Mouse (Mus musculus) CH12F3 (cell line): ENCODE data around the gene Aip.

Experiments used
- in situ Hi-C: fragments of 300-500 bp; cut with MboI; formaldehyde crosslinking; loops from 2 replicates; pipeline ENCODE4 v1.14.3; 2020; ENCODE audit warnings: low sequenced_read_pairs

Aip gene

DNA sequence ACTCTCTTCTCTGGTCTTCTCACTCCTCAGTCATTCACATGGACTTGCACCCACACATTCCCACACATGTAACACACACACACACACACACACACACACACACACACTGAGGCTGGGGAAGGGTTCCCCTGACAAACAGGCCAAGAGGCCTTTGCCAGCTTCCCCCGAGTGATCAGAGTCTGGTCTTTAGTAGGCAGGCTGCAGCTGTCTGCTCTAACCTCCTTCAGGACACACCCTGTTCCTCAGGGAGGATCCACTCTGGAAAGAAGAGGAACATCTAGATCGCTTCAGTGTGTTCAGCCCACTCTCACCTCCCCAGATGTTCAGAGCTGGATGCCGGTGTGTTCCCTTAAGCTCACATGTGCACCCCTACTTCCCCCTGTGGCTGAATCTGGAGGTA is 31.3 kb downstream of the Aip start:
- in situ Hi-C loops: no loop called here

DNA sequence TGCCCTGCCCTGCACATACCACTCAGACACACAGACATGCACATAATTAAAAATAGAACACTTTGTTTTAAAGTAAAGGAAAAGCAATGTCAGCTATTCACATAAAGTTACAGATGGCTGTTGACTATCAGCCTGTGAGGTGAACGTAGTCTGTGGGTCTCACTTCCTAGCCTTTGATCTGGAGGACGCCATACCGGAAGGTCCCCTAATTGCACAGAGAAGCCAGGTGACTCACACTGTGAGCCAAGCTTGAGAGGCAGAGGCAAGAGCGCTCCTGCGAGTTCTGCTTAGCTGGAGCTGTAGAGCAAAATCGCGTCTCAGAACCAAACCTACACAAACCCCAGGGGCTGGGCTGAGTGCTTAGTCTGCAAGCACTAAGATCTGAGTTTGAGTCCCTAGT is 31.9 kb downstream of the Aip start:
- in situ Hi-C loops: no loop called here

DNA sequence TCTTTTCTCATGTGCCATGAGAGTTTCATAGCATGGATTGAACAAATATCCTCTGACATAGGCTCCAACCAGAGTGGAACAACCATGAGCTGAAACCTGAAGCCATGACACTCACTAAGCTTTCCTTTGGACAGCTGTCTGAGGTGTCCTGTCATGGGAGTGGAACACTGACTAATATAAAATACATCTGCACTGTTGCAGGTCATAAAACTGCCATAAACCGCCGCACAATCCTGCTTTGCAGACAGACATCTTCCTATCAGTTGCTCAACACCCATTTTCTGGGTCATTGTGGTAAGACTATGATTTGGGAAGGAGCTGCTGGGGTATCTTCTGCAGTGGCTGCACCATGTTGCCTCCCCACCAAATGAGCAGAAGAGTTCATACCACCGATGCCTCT is 32.9 kb downstream of the Aip start:
- in situ Hi-C loops: no loop called here

- in situ Hi-C loops: no loop called here
These were observed 34.3 kb downstream of the Aip start for GRCm38 (mm10) chr19:4091383-4091782.

GRCm38 (mm10) chr19:4090446-4090845 is 35.2 kb downstream of the Aip start:
- in situ Hi-C loops: no loop called here

DNA sequence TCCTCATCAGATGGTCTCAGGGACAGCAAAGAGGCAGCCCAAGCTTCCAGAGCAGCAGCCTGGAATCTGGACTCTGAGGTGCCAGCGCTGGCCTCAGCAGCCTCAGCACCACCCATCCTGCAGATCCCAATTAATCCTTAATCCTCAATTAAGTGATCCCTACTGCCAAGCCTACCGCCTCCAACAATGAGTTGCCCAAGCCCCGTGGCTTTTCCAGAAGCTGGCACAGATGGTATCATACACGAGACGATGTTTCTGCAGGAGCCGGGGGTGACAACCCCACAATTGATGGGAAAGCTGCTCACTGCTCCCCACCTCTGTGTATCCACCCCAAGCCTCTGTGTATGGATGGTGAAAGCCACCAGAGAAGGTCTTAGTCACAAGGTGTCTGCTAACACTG is 36.5 kb downstream of the Aip start:
- in situ Hi-C loops: no loop called here

- in situ Hi-C loops: no loop called here
These were observed 37.5 kb downstream of the Aip start for GRCm38 (mm10) chr19:4088146-4088545.

DNA sequence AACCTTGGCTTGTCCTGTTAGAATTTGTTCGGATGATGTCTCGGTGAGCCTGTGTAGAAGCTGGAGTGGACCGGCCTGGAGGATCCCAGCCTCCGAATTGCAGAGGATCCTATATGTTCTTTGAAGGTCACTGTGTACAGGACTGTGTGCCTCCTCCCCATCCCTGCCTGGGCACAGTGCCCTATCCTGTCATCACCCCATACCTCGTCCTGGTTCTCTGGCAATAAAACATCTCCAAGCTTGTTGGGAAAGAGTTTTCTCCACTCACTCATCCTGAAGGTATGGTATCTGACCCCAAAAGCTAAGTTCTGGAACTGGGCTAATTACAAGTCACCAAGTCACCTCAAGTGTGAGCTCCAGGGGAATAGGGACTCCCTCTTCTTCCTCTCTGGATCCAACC is 38.6 kb downstream of the Aip start:
- in situ Hi-C loops: no loop called here

- in situ Hi-C loops: no loop called here
These were observed 39.5 kb downstream of the Aip start for GRCm38 (mm10) chr19:4086156-4086555.

- in situ Hi-C loops: no loop called here
These were observed 40.7 kb downstream of the Aip start for GRCm38 (mm10) chr19:4084984-4085383.

DNA sequence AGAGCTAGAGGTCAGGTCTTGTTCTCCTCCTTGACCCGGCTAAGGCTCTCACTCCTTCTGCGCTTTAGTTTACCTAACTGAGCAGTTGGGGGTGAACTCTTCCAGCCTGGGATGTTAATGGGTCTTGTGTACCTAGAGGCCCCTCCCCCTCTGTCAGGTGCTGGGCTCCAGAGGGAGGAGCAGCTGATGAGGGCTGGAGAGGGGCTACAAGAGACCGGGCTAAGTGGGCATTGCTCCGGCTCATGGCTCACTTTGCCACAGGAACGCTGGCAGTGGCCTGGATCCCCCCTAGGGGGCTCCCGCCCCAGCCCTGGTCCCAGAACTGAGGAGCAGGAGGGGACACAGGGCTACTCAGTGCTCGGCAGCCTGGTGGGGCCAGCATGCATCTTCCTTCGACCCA is 41.8 kb downstream of the Aip start:
- in situ Hi-C loops: no loop called here

- in situ Hi-C loops: no loop called here
These were observed 42.3 kb downstream of the Aip start for GRCm38 (mm10) chr19:4083316-4083715.

GRCm38 (mm10) chr19:4082219-4082965 is 43.3 kb downstream of the Aip start:
- in situ Hi-C loops: no loop called here

DNA sequence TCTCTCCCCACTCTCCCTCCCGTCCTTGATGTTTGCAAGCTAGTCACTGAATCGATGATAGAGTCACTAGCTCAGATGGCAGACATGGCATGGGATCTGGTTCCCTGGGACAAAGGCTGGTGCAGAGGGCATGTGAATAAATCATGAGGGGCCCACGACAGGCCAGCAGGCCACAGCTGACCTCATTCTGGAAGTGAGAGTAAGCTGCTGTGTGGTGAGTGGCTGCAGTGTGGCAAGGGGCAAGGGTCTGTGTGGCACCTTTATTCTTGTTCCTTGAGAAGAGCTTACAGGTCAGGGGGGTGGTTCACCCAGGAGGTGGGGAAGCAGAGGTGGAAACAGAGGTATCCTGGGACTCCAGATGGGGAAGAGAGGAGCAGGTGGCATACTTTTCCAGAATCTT is 44.3 kb downstream of the Aip start, which contains the start of gene Cabp2:
Cabp2 (plus strand) TSS at position 185 of the 400 bp plus-strand sequence.
- in situ Hi-C loops: no loop called here

DNA sequence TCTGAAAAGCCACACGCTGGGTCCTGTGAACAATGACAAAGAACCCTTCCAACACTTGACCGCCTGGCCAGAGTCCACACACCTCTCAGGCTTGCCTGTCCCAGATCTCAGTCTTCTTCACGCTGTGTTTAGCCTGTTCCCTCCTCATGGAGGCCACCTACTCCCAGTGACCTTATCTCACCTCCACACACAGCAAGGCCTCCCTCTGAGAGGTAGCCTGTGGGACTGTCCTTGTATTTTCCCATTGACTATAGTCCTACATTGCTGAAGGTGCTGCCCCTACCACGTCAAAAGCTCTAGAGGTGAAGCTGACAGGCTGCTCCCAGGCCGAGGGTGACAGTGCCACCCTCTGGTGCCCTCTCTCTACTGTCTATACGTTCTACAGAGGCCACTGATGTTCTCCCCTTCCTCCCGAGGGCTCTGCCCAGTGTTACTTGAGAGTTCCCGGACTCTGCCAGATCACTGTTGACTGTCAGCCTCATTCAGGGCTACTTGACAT is 45.1 kb downstream of the Aip start:
- in situ Hi-C loops: no loop called here

DNA sequence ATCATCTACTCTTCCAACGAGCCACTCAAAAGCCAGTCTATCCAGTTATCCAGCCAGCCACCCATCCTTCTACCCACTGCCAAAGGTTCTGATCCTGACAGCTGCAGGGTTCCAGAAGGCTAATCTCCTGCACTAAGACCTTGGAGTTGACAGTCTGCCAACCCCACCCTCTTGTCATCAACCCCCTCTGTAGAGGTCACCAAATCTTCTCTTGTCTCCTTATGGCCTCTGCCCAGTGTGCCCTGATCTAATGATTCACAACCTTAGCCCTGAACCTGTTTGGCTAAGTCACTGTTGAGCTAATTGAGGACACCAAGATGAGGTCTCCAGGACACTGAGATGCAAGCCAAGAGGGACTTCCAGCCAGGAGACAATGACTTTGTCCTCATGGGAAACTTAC is 46.1 kb downstream of the Aip start:
- in situ Hi-C loops: no loop called here

- in situ Hi-C loops: no loop called here
These were observed 50.1 kb downstream of the Aip start for GRCm38 (mm10) chr19:4075531-4075930.

DNA sequence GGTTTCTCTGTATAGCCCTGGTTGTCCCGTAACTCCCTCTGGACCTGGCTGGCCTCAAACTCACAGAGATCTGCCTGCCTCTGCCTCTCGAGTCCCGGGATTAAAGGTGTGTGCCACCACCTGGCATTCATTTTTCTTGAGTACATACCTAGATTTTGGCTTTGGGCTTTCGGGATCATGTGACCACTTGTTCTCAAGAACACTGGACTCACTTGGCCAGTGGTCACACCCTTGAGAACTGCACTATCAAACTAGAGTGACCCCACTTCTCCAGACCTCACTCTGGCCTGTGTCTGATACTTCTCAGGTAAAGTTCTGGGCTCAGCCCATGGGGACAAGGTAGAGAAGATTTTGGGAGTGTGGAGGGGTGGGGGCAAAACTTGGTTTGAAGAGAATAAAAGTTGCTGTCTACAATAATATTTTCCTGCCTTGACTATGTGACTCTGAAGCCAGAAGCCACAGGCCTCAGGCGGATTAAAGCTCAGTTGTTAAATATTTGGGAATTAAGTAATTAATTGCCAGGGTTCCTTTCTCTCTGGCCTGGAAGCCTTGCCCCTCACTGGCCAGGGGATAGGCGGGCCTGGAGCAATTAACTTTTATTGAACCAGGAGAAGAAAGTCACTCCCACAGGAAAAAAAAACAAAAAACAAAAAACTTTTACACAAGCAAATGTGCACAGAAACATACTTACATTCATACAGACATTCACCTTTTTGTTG is 52.8 kb downstream of the Aip start:
- in situ Hi-C loops: no loop called here

- in situ Hi-C loops: no loop called here
These were observed 54.3 kb downstream of the Aip start for GRCm38 (mm10) chr19:4071406-4071805.

DNA sequence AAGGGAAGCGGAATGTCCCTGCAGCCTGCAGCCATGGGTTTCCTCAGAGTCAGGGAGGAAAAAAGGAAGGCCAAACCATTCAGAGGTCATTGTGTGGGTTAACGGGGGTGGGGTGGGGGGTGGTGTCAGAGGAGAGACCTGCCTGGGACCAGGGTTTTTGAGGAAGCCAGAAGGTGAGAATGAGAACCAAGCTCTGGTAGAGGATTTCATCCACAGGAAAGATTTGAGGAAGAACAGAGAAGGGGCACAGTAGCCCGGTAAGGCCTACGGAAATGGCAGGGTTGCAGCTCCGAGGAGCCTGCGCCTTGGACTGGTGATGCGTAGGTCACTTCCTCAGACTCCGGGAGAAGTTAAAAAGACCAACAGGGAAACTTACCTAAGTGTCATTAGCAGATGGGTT is 54.9 kb downstream of the Aip start:
- in situ Hi-C loops: no loop called here

GRCm38 (mm10) chr19:4070311-4070710 is 55.3 kb downstream of the Aip start:
- in situ Hi-C loops: no loop called here

GRCm38 (mm10) chr19:4068717-4069410 is 56.8 kb downstream of the Aip start:
- in situ Hi-C loops: no loop called here
